Mouse (Mus musculus): ENCODE results near the gene 1700012P22Rik. TPM values are rescaled to one million over a fixed set of nuclear protein-coding genes. Genes with fewer than 3 reads are reported as not detected.

1700012P22Rik gene
- total and polyA plus RNA-seq, 2 experiments from 2014 or later, result not detected

DNA sequence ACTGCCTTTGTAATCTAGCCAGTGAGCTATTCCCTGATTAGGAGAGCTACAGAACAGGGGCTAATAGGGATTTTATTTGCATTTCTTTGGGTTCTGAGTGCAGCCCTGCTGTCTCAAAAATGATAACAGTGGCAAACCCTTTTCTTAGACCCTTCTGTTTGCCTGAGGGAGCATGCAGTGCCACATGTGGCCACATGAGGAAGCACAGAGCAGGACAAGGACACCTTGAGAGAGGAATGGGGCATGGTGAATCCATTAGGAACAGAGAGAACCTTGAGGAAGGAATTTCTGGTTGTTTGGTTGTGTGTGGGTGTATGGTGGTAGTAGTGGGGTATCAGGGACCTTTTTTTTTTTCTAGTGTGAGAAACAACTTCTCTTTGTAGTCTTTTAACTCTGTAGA, 17.9 kb downstream of the 1700012P22Rik start:
- Histone ChIP-seq H3K9me3 (replicated peaks; ENCODE audit: control insufficient read depth, low read length) (no peaks in the 10 kb centered on the region), H3K27me3 (ENCODE audit: control insufficient read depth, insufficient read depth, low read length) (no peaks in the 10 kb centered on the region), H3K4me2 (ENCODE audit: low read depth, low read length) (no peak overlapping the region), H3K36me3 (replicated peaks; ENCODE audit: control insufficient read depth, insufficient read depth, low read length) (no peaks in the 10 kb centered on the region), H3K9ac (replicated peaks; ENCODE audit: low read depth, low read length) (no peak overlapping the region), H3K27ac (ENCODE audit: low read depth) (no peak overlapping the region), H3K4me3 (ENCODE audit: low read depth, low read length) (no peak overlapping the region), H3K4me1 (ENCODE audit: control insufficient read depth, insufficient read depth) (no peaks in the 10 kb centered on the region)
- ATAC-seq (ENCODE audit: insufficient read depth, low read depth), result no peak
- no peak for DNase-seq (ENCODE audit: low spot score)
- TF ChIP-seq CTCF (IDR thresholded peaks at IDR 0.05; ENCODE audit: low read depth) (peak; percentile 37), EP300 (IDR thresholded peaks at IDR 0.05; ENCODE audit: low read depth) (no peak)

DNA sequence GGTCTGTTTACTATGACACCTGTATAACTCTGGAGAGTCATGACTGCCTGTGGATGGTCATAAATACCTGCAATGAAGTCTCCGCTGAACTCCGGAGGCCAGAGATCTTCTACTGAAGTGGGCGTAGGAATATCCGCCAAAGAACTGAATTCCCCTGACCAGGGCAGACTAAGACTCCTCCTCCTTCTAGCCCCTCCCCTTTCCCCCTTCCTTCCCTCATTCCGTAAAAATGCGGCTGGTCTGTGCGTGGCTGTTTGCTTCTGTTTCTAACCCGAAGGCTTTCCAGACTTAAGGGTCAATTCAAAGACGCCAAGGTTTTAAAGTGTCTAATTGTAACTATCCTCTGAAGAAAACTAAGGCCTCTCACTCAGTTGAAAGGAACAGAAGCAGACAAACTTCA, 30.3 kb downstream of the 1700012P22Rik start, which contains the start of gene Pramef12:
Gene Pramef12 (minus strand): TSS at position 175 of the 400 bp plus-strand sequence.
- Histone ChIP-seq H3K4me2 (ENCODE audit: low read depth, low read length) (no peak within 1 kb of the TSS), H3K4me3 (ENCODE audit: low read depth, low read length) (no peak within 1 kb of the TSS), H3K36me3 (replicated peaks; ENCODE audit: control insufficient read depth, insufficient read depth, low read length) (no peaks in the 10 kb centered on the region), H3K9ac (replicated peaks; ENCODE audit: low read depth, low read length) (no peak within 1 kb of the TSS), H3K4me1 (ENCODE audit: control insufficient read depth, insufficient read depth) (0 out of 2 replicates have a peak, but pooled peaks cover 3% of the 10 kb centered on the region), H3K9me3 (replicated peaks; ENCODE audit: control insufficient read depth, low read length) (no peaks in the 10 kb centered on the region), H3K27me3 (ENCODE audit: control insufficient read depth, insufficient read depth, low read length) (no peaks in the 10 kb centered on the region), H3K27ac (ENCODE audit: low read depth) (no peak within 1 kb of the TSS)
- DNase-seq (ENCODE audit: low spot score) (no peak), ATAC-seq (ENCODE audit: insufficient read depth, low read depth) (no peak)
- 66% methylated on average over 9 of the region's 9 CpGs for WGBS
- no peak for TF ChIP-seq EP300 (IDR thresholded peaks at IDR 0.05; ENCODE audit: low read depth)

DNA sequence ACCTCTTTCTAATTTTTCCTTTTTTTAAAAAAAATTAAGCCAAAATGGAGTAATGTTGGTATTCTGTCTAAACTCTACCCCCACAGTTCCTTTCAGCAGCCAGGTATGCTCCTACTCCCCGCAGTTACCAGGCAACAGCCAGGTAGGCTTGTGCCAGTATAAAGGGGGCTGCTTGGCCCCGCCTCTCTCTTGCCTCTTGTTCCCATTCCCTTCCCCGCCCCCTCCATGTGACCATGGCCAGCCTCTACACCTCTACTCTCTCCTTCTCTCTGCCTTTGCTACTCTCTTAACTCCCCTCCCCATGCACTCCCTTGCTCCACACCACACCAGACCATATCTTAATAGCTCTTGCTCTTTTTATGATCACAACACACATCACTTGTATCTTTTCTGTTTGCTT, 32.3 kb downstream of the 1700012P22Rik start:
- Histone ChIP-seq H3K9me3 (replicated peaks; ENCODE audit: control insufficient read depth, low read length) (no peaks in the 10 kb centered on the region), H3K9ac (replicated peaks; ENCODE audit: low read depth, low read length) (no peak overlapping the region), H3K27me3 (ENCODE audit: control insufficient read depth, insufficient read depth, low read length) (no peaks in the 10 kb centered on the region), H3K27ac (ENCODE audit: low read depth) (no peak overlapping the region), H3K4me2 (ENCODE audit: low read depth, low read length) (no peak overlapping the region), H3K4me1 (ENCODE audit: control insufficient read depth, insufficient read depth) (0 out of 2 replicates have a peak, but pooled peaks cover 3% of the 10 kb centered on the region), H3K4me3 (ENCODE audit: low read depth, low read length) (no peak overlapping the region), H3K36me3 (replicated peaks; ENCODE audit: control insufficient read depth, insufficient read depth, low read length) (no peaks in the 10 kb centered on the region)
- TF ChIP-seq CTCF (IDR thresholded peaks at IDR 0.05; ENCODE audit: low read depth) (no peak), EP300 (IDR thresholded peaks at IDR 0.05; ENCODE audit: low read depth) (no peak)
- ATAC-seq (ENCODE audit: insufficient read depth, low read depth) (no peak), DNase-seq (ENCODE audit: low spot score) (no peak)
- 62% methylated on average over 3 of the region's 3 CpGs for WGBS

DNA sequence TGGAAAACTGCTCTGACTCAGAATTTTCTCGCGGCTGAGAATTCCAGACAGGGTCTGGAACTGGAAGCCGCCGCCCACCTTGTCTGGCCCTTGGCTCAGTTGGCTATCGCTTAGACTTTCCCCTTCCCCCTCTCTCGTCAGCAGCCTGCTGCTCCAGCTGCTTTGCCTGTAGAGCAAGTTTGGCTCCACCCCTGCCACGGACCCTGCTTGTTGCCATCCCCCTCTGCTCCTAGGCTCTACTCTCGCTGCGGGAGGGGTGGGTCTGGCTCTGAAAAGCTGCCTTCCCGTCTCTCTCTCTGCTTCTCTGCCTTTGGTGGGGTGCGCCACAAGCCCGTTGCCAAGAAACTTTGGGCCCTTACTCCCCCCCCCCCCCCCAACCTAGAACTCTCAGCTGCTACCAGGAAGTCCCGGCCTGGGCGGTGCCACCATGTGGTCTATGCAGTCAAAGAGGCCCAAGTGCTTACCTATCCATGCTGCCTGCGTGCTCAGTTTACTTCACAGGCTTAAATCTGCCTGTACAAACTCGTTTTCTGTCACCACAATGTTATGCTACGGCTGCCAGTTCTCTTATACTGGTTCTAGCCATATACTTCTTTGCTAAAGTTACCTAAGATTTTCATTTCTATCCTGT, 34.0 kb downstream of the 1700012P22Rik start:
- H3K27ac ChIP-seq (ENCODE audit: low read depth), result no peak overlapping the region
- no peaks in the 10 kb centered on the region for H3K36me3 ChIP-seq (replicated peaks; ENCODE audit: control insufficient read depth, insufficient read depth, low read length)
- no peaks in the 10 kb centered on the region for H3K9me3 ChIP-seq (replicated peaks; ENCODE audit: control insufficient read depth, low read length)
- peak; percentile 84 for ATAC-seq (ENCODE audit: insufficient read depth, low read depth)
- H3K4me3 ChIP-seq (ENCODE audit: low read depth, low read length), result peak overlapping the region; percentile 44
- peak; percentile 60 for DNase-seq (ENCODE audit: low spot score)
- peak overlapping the region; percentile 40; the same call in 1 of the 2 replicates for H3K9ac ChIP-seq (replicated peaks; ENCODE audit: low read depth, low read length)
- TF ChIP-seq EP300 (IDR thresholded peaks at IDR 0.05; ENCODE audit: low read depth) (no peak), CTCF (IDR thresholded peaks at IDR 0.05; ENCODE audit: low read depth) (no peak)
- 0 out of 2 replicates have a peak, but pooled peaks cover 3% of the 10 kb centered on the region for H3K4me1 ChIP-seq (ENCODE audit: control insufficient read depth, insufficient read depth)
- H3K4me2 ChIP-seq (ENCODE audit: low read depth, low read length), result peak overlapping the region; percentile 67
- WGBS, result 7% methylated on average over 16 of the region's 17 CpGs
- no peaks in the 10 kb centered on the region for H3K27me3 ChIP-seq (ENCODE audit: control insufficient read depth, insufficient read depth, low read length)

DNA sequence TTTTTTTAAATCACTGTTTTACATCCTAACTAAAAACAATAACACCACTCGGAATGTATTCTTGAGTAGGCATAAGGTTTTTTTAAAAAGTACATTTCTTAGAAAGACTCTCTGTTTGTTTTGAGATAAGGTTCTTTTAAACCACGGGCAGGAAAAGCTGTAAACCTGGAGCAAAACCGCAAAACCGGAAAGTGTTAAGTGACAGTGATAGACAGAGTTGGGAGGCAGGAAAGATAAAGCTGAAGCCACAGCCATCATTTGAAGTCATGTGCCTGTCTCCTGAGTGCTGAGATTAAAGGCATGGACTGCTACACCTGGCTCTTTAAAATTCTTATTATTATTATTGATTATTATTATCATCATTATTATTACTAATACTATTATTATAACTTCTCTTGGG, 35.9 kb downstream of the 1700012P22Rik start:
- H3K27ac ChIP-seq (ENCODE audit: low read depth), result no peak overlapping the region
- 0 out of 2 replicates have a peak, but pooled peaks cover 3% of the 10 kb centered on the region for H3K4me1 ChIP-seq (ENCODE audit: control insufficient read depth, insufficient read depth)
- H3K9me3 ChIP-seq (replicated peaks; ENCODE audit: control insufficient read depth, low read length), result no peaks in the 10 kb centered on the region
- DNase-seq (ENCODE audit: low spot score) (no peak), ATAC-seq (ENCODE audit: insufficient read depth, low read depth) (no peak)
- no peak overlapping the region for H3K4me3 ChIP-seq (ENCODE audit: low read depth, low read length)
- no peak overlapping the region for H3K4me2 ChIP-seq (ENCODE audit: low read depth, low read length)
- 14% methylated on average over 4 of the region's 4 CpGs for WGBS
- no peaks in the 10 kb centered on the region for H3K27me3 ChIP-seq (ENCODE audit: control insufficient read depth, insufficient read depth, low read length)
- H3K9ac ChIP-seq (replicated peaks; ENCODE audit: low read depth, low read length), result no peak overlapping the region
- no peak for TF ChIP-seq EP300 (IDR thresholded peaks at IDR 0.05; ENCODE audit: low read depth)
- TF ChIP-seq CTCF (IDR thresholded peaks at IDR 0.05; ENCODE audit: low read depth), result no peak
- H3K36me3 ChIP-seq (replicated peaks; ENCODE audit: control insufficient read depth, insufficient read depth, low read length), result no peaks in the 10 kb centered on the region

- no peak for TF ChIP-seq CTCF (IDR thresholded peaks at IDR 0.05; ENCODE audit: low read depth)
- no peak for TF ChIP-seq EP300 (IDR thresholded peaks at IDR 0.05; ENCODE audit: low read depth)
- no peaks in the 10 kb centered on the region for H3K27me3 ChIP-seq (ENCODE audit: control insufficient read depth, insufficient read depth, low read length)
- DNase-seq (ENCODE audit: low spot score), result no peak
- no peaks in the 10 kb centered on the region for H3K9me3 ChIP-seq (replicated peaks; ENCODE audit: control insufficient read depth, low read length)
- H3K4me1 ChIP-seq (ENCODE audit: control insufficient read depth, insufficient read depth), result no peaks in the 10 kb centered on the region
- no peak overlapping the region for H3K27ac ChIP-seq (ENCODE audit: low read depth)
- H3K4me2 ChIP-seq (ENCODE audit: low read depth, low read length), result no peak overlapping the region
- no peak overlapping the region for H3K9ac ChIP-seq (replicated peaks; ENCODE audit: low read depth, low read length)
- H3K4me3 ChIP-seq (ENCODE audit: low read depth, low read length), result no peak overlapping the region
- ATAC-seq (ENCODE audit: insufficient read depth, low read depth), result no peak
- no peaks in the 10 kb centered on the region for H3K36me3 ChIP-seq (replicated peaks; ENCODE audit: control insufficient read depth, insufficient read depth, low read length)
- WGBS, result 31% methylated on average over 3 of the region's 3 CpGs
Measured at GRCm38 (mm10) chr4:144396316-144396715, 42.3 kb downstream of the 1700012P22Rik start.
